Mouse (Mus musculus) kidney, postnatal 0 days (tissue): ENCODE results near the gene Muc2. TPM values are rescaled to one million over a fixed set of nuclear protein-coding genes. Genes with fewer than 3 reads are reported as not detected.

ENCODE experiments used
- ATAC-seq: fragments of 200-750 bp; cut with Nextera tagmentation; replicated peaks from 2 replicates; pipeline ENCODE4 v1.8.0; 2017; ENCODE audit warnings: low read depth, moderate number of reproducible peaks, moderate TSS enrichment, moderate library complexity; ENCODE audit not compliant: low FRiP score
- DNase-seq: peaks from one replicate; pipeline ENCODE4 v3.0.0-alpha.2; 2016; ENCODE audit warnings: low spot score
- H3K27ac ChIP-seq: fragments of 300-500 bp; sonication (generic); 2 replicates; pipeline ENCODE4 v1.5.1; 2014; ENCODE audit warnings: mild to moderate bottlenecking
- H3K27me3 ChIP-seq: fragments of 300-500 bp; sonication (generic); 2 replicates; pipeline ENCODE4 v1.6.1; 2014; ENCODE audit warnings: low read length, mixed read lengths; ENCODE audit not compliant: insufficient read depth
- H3K36me3 ChIP-seq: fragments of 300-500 bp; sonication (generic); 2 replicates; pipeline ENCODE4 v1.6.1; 2014; ENCODE audit warnings: low read length, mixed read lengths; ENCODE audit not compliant: insufficient read depth
- H3K4me1 ChIP-seq: fragments of 300-500 bp; sonication (generic); replicated peaks from 2 replicates; pipeline ENCODE4 v1.6.1; 2014; ENCODE audit warnings: antibody characterized with exemption, low read length, mixed read lengths; ENCODE audit not compliant: insufficient read depth
- H3K4me2 ChIP-seq: fragments of 300-500 bp; sonication (generic); 2 replicates; pipeline ENCODE4 v1.6.1; 2014; ENCODE audit warnings: mild to moderate bottlenecking, low read length, moderate library complexity, mixed read lengths
- H3K4me3 ChIP-seq: fragments of 300-500 bp; sonication (generic); replicated peaks from 2 replicates; pipeline ENCODE4 v1.5.1; 2014; ENCODE audit warnings: low read depth, low read length
- H3K9ac ChIP-seq: fragments of 300-500 bp; sonication (generic); 2 replicates; pipeline ENCODE4 v1.6.1; 2014; ENCODE audit warnings: low read depth, low read length
- H3K9me3 ChIP-seq: fragments of 300-500 bp; sonication (generic); replicated peaks from 2 replicates; pipeline ENCODE4 v1.6.1; 2016; ENCODE audit warnings: low read length, inconsistent platforms, mixed read lengths
- CTCF ChIP-seq: IDR thresholded peaks from 2 replicates; pipeline ENCODE4 v1.5.1; 2016; ENCODE audit warnings: antibody characterized with exemption, low read depth, mild to moderate bottlenecking, moderate library complexity
- WGBS: fragments of 180-500 bp; shearing (Covaris S2); extraction: QIAGEN DNeasy Blood & Tissue Kit; methylation state at CpG from one replicate; pipeline ENCODE4 v1.1.7; 2014; 5-methylcytosine and 5-hydroxymethylcytosine counted together
- polyA plus RNA-seq: library from polyadenylated mRNA; unstranded; fragments of >200 nt; fragmentation: Nextera tagmentation; extraction: Ambion mirVana; gene quantifications from 2 replicates; pipeline ENCODE4 v1.2.1, GENCODE M21; 2015

Muc2 gene
- polyA plus RNA-seq, 1 experiment from 2014 or later, result 0.14 TPM

DNA sequence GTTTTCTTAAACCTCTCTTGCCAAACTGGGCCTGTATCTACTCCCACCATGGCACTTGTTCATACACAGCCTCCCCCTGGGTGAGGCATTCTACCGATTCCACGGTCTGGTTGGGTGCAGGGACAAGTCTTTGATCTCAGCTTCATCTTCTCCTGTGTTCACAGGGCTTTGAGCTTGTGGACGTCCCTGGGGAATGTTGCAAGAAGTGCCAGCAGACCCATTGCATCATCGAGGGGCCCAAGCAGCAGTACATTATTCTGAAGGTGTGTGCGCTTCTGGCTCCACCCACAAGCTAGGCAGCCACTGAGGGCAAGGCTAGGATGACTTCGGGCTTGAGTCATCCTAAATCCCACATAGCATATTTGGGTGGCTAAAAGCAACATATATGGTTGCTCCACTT lies 62.4 kb downstream of the Muc2 start:
- Histone ChIP-seq H3K27ac (no peak overlapping the region), H3K9me3 (no peaks in the 10 kb centered on the region), H3K9ac (no peak overlapping the region), H3K4me2 (no peak overlapping the region), H3K4me3 (no peak overlapping the region), H3K4me1 (no peaks in the 10 kb centered on the region), H3K27me3 (no peaks in the 10 kb centered on the region), H3K36me3 (no peaks in the 10 kb centered on the region)
- no peak for DNase-seq
- TF ChIP-seq CTCF, result no peak
- ATAC-seq, result no peak
- 80% methylated on average over 6 of the region's 6 CpGs for WGBS

DNA sequence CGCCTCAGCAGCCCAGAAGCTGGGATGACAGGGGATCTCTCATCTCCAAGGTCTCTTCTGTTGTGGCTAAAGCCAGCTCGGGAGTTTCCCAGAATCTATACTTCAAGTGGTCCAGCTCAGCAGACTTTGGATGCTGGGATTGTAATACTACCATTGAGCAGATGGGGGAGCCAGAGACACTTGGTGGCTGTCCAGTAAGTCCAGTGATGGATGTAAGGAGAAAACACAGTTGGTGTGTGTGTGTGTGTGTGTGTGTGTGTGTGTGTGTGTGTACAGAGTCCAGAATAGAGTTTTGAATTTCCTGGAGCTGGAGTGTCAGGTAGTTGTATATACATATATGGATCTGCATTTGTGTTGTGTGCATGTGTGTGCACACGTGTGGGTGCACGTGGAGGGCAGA lies 65.7 kb downstream of the Muc2 start:
- peak; percentile 90 for TF ChIP-seq CTCF
- H3K4me2 ChIP-seq, result no peak overlapping the region
- H3K4me1 ChIP-seq, result no peaks in the 10 kb centered on the region
- WGBS, result 48% methylated on average over 4 of the region's 4 CpGs
- H3K9ac ChIP-seq, result no peak overlapping the region
- no peaks in the 10 kb centered on the region for H3K9me3 ChIP-seq
- DNase-seq, result peak; percentile 83
- H3K27ac ChIP-seq, result no peak overlapping the region
- H3K36me3 ChIP-seq, result no peaks in the 10 kb centered on the region
- H3K4me3 ChIP-seq, result no peak overlapping the region
- peak; percentile 36; the same call in 1 of the 2 replicates for ATAC-seq
- no peaks in the 10 kb centered on the region for H3K27me3 ChIP-seq

- no peak for TF ChIP-seq CTCF
- Histone ChIP-seq H3K4me2 (no peak overlapping the region), H3K9ac (no peak overlapping the region), H3K27ac (no peak overlapping the region), H3K4me3 (no peak overlapping the region), H3K9me3 (no peaks in the 10 kb centered on the region), H3K36me3 (no peaks in the 10 kb centered on the region), H3K4me1 (no peaks in the 10 kb centered on the region), H3K27me3 (no peaks in the 10 kb centered on the region)
- ATAC-seq, result no peak
- WGBS, result 60% methylated on average over 4 of the region's 4 CpGs
- no peak for DNase-seq
These were observed 68.2 kb downstream of the Muc2 start for GRCm38 (mm10) chr7:141758291-141758690.

- no peak for ATAC-seq
- Histone ChIP-seq H3K4me2 (no peak overlapping the region), H3K9me3 (no peaks in the 10 kb centered on the region), H3K4me1 (no peaks in the 10 kb centered on the region), H3K9ac (no peak overlapping the region), H3K27ac (no peak overlapping the region), H3K4me3 (no peak overlapping the region), H3K36me3 (no peaks in the 10 kb centered on the region), H3K27me3 (no peaks in the 10 kb centered on the region)
- TF ChIP-seq CTCF, result no peak
- 84% methylated on average over 3 of the region's 3 CpGs for WGBS
- DNase-seq, result no peak
These were observed 80.4 kb downstream of the Muc2 start for GRCm38 (mm10) chr7:141770521-141770920.

DNA sequence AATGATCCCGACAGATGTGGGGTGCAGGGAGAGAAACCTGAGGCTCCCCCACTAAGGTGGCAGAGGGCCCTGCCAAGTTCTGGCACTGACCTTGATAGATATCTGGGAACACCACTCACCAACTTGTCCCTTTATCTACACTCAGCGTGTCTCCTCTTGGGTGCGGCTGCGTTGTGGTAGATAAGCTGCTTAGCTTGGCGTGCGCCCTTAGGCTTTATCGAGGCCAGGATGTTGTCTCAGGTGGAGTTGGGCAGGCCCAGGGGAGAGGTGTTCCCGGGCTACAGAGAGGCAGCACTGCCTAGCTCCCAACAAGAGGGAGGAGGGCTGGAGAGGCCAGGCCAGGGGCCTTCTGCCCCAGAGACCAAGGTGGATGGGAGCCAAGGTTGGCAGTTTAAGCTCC lies 80.8 kb downstream of the Muc2 start:
- Histone ChIP-seq H3K27ac (no peak overlapping the region), H3K4me2 (no peak overlapping the region), H3K4me3 (no peak overlapping the region), H3K9ac (no peak overlapping the region), H3K4me1 (no peaks in the 10 kb centered on the region), H3K27me3 (no peaks in the 10 kb centered on the region), H3K9me3 (no peaks in the 10 kb centered on the region), H3K36me3 (no peaks in the 10 kb centered on the region)
- ATAC-seq (no peak), DNase-seq (no peak)
- 88% methylated on average over 8 of the region's 8 CpGs for WGBS
- TF ChIP-seq CTCF, result no peak

DNA sequence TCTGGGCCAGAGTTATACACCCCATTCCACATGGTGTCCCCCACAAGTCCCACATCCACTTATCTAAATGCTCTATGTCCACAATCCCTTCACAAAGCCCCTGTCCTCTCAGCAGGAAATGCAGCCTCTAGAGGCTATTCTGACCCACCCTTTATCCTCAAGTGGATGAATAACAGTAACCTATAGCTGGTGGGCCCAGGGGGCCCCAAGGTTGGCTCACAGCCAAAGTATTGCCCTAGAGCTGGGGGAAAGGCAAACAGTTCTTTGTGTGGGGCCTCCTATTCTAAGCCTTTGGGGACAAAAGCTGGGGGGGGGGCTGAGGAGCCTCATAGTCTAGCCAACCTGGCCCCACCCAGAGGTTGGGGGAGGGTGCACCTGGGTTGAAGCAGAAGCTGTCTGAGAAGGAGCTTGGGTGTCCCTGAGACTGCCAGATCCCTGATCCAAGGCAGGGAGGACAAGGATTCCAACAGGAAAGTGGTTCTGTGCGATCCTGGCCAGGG lies 82.0 kb downstream of the Muc2 start:
- no peak overlapping the region for H3K4me3 ChIP-seq
- no peaks in the 10 kb centered on the region for H3K4me1 ChIP-seq
- no peaks in the 10 kb centered on the region for H3K36me3 ChIP-seq
- no peaks in the 10 kb centered on the region for H3K9me3 ChIP-seq
- H3K27me3 ChIP-seq, result no peaks in the 10 kb centered on the region
- no peak overlapping the region for H3K4me2 ChIP-seq
- DNase-seq (no peak), ATAC-seq (no peak)
- H3K9ac ChIP-seq, result no peak overlapping the region
- no peak overlapping the region for H3K27ac ChIP-seq
- TF ChIP-seq CTCF, result no peak
- 83% methylated on average over 1 of the region's 1 CpGs for WGBS

DNA sequence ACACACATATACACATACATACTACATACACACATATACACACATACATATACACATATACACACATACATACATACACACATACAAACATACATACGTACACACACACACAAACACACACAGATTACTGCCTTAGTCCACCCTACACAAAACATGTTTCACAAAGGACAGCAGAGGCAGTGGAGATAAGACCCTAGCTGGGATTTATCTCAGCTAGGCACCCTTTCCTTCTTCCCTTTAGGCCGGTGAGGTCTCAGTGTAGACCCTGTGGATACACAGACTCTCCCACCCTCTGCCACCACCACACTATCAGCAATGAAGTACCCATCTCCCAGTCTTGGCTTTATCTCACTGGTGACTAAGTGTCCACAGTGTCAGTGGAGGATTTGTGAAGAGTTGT lies 84.7 kb downstream of the Muc2 start:
- DNase-seq, result no peak
- Histone ChIP-seq H3K4me1 (no peaks in the 10 kb centered on the region), H3K4me2 (no peak overlapping the region), H3K27ac (no peak overlapping the region), H3K27me3 (no peaks in the 10 kb centered on the region), H3K36me3 (no peaks in the 10 kb centered on the region), H3K4me3 (no peak overlapping the region), H3K9ac (no peak overlapping the region), H3K9me3 (no peaks in the 10 kb centered on the region)
- WGBS, result 93% methylated on average over 2 of the region's 2 CpGs
- ATAC-seq, result no peak
- no peak for TF ChIP-seq CTCF
